Mouse (Mus musculus): ENCODE data around the gene Lrrc8c. TPM values are rescaled to one million over a fixed set of nuclear protein-coding genes. Genes with fewer than 3 reads are reported as not detected.

Gene Lrrc8c
- total RNA-seq (2022), result 10 to 100 TPM; 15.3 to 24.9 (median 23.1) TPM

DNA sequence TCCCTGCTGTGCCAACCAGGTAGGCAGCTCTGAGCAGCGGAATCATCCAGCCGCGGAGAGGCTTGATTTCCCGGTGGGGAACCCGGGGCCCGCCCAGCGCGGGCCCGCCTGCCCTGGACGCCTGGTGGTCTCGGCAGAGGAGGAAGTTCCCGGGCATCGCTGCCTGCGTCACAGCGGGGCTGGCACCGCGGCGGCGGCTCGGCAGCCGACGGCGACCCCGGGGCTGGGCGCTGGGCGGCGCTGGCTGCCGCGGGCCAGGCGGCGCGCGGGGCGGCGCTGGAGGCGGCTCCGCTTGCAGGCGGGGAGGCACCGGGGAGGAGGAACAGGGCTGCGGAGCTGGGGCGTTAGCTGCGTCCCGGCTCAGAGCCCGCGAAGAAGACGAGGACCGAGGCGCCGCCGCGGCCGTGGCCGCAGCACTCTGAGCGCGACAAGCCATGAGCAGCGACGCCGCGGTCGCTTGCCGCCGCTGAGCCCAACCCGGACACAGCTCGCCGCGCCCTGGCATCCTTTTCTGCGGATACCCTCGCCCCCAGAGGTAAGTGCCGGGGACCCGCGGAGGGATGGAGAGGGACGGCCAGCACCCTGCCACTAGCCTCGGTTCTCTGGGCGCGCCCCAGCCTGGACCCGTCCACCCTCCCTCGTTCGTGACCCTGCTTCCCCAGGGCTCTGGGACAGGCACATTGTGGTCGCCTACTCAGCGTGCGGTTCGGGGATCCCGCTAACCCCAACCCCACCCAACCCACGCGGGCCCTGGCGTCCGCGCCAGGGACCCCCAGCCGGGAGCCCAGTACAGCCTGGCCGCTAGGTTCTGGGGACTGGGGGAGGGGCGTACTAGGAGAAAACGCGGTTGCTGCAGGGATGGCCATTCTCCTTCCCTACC is at the start of gene Lrrc8c:
Gene Lrrc8c, plus strand, starts transcription at position 293 of the 880 bp plus-strand sequence.
- DNase-seq (ENCODE audit: low spot score), result peak; percentile 78

GRCm38 (mm10) chr5:105472983-105473705 is 46.0 kb upstream of the Lrrc8c start:
- no peak for DNase-seq (ENCODE audit: low spot score)

- DNase-seq (ENCODE audit: low spot score), result peak; percentile 48
These were observed 41.7 kb upstream of the Lrrc8c start for GRCm38 (mm10) chr5:105477527-105477926.

- no peak for DNase-seq (ENCODE audit: low spot score)
These were observed 39.5 kb upstream of the Lrrc8c start for GRCm38 (mm10) chr5:105479673-105480072.

DNA sequence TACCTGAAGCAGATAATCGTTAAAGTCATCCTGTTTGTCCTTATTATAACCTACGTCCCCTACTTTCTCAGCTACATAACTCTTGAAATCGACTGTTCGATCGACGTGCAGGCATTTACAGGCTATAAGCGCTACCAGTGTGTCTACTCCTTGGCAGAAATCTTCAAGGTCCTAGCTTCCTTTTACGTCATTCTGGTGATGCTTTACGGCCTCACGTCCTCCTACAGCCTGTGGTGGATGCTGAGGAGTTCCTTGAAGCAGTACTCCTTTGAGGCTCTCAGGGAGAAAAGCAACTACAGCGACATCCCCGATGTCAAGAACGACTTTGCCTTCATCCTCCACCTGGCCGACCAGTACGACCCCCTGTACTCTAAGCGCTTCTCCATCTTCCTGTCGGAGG is 38.6 kb upstream of the Lrrc8c start:
- no peak for DNase-seq (ENCODE audit: low spot score)

- DNase-seq (ENCODE audit: low spot score), result no peak
These were observed 35.6 kb upstream of the Lrrc8c start for GRCm38 (mm10) chr5:105483632-105484031.

DNA sequence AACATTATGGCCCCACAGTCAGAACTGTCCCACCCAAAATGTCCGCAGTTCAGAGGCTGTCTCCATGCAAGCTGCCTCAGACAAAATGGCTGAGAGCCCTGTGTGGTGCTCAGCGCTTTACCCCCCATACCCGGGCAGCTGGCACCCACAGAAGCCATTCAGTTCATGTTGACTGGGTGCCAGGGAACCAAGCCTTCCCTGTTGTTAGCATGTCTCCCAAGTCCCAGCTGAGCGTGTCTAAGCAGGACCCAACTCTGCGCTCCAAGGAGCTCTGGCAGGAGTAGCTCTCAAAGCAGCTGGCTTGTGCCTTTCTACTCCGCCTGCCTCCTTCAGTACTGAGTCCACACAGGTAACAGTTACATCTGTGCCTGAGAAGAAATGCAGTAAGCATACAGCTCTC is 34.9 kb upstream of the Lrrc8c start:
- DNase-seq (ENCODE audit: low spot score), result no peak

- no peak for DNase-seq (ENCODE audit: low spot score)
These were observed 34.3 kb upstream of the Lrrc8c start for GRCm38 (mm10) chr5:105484891-105485290.

DNA sequence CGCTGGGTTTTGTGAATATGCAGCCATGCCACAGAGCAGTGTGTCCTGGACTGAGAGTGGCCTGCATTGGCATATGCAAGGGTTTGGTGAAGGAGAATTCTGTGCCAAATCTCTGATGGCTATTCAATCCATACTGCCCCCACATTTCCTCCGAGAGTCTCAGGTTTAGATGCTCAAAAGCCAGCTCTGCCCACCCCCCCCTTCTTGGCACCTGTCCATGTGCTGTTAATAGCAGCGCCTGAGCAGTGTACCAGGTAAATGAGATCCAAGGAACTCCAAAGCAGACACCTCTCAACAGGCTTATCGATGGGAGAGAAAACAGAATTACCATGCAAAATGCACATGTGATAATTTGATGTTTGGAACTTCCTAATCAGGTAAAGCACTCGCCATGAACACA is 29.0 kb upstream of the Lrrc8c start:
- DNase-seq (ENCODE audit: low spot score), result no peak

- DNase-seq (ENCODE audit: low spot score), result no peak
These were observed 27.8 kb upstream of the Lrrc8c start for GRCm38 (mm10) chr5:105491389-105491788.

DNA sequence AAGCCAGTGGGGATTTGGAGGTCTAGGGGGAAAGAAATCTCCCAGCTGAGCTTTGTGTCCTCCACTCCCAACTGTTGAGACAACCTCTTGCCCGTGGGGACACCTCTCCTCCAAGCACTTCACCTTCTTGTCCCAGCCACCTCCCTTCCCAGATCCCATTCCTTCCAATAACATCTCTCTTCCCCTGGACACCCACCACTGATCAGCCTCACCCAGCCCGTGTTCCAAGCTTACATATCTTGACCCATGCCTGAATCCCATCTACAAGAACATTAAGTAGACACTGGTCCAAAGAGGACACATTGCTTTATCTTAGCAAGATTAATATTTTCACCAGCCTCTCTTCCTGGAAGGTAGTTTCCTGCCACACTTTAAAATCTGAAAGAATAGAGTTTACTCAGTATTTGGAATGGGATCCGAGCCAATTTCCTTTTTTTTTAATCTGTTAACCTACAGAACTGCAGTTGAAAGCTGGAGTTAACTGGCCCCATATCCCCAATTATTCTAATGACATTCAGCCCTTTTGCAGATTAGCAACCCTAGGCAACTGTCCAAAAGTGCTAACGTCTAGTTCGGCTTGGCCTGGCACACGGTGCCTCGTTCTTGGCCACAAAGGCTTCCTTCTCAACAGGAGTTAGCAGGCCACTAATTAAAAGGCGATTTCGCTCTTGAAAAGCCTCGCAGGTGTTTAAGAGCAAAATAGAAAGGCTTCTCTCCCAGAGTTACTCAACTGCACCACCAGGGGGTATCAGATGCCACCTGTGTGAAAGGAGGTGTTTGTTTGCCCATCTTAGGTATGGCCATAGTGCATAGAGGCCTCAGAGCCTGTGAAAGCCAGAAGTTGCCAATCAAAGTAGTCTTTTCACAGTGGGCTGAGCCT is 26.6 kb upstream of the Lrrc8c start:
- DNase-seq (ENCODE audit: low spot score), result no peak

GRCm38 (mm10) chr5:105493377-105493776 is 25.8 kb upstream of the Lrrc8c start:
- DNase-seq (ENCODE audit: low spot score), result no peak

GRCm38 (mm10) chr5:105494246-105494917 is 24.8 kb upstream of the Lrrc8c start:
- no peak for DNase-seq (ENCODE audit: low spot score)

DNA sequence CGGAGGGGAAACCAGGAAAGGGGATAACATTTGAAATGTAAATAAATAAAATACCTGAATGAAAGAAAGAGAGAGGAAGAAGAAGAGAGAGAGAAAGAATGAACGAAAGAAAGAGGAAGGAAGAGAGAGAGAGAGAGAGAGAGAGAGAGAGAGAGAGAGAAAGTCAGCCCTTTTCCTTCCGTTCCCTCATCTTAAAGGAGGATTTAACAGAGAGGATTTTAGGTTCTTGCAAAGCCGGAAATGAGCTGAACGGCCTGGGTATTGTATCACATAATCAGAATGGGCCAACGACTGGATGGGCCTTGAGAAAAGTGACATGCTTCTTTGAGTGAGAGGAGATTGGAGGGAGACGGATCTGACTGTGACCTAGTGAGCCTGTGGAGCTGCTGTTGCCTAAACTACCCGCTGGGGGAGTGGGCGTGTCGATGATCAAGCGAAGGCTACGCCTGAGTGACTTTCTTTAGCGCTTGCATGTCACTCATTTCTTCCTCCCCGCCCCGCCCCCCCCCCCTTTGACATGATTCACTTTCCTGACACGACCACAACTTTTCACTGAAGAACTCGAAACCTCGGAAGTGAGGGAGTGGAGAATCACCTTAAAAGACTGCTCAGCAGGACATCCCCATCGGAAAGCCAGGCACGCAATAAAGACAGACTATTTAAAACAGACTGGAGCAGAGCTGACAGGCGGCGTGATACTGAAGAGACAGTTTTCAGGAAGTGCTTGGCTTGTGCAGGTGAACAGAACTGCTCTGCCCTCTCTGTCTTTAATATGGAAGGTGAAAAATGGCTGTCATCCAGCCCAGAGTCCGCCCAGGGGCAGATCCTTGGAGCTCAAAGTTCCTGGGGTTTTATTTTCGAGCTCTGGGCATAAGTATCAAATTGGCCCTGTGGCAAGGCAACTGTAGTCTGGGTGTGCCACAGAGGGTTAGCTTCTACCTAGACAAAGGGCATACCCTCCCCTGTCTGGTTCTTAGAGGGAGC is 24.0 kb upstream of the Lrrc8c start:
- peak; percentile 78 for DNase-seq (ENCODE audit: low spot score)

DNA sequence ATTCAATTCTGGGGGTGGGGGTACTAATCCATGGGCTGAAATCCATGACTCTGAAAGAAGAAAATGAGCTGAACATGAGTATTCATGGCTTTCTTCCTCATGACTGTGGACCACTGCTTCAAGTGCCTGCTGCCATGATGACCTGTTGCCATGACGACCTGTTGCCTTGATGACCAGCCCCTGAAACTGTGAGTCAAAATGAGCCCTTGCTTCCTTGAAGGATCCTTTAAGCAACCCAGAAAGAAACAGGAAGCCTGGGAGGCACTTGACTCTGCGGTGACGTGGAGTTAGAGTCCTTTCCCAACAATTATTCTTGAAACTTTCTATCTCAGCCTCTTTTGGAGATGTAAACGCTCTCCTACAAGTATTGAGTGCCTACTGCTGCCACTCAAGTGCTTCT is 23.1 kb upstream of the Lrrc8c start:
- no peak for DNase-seq (ENCODE audit: low spot score)

DNA sequence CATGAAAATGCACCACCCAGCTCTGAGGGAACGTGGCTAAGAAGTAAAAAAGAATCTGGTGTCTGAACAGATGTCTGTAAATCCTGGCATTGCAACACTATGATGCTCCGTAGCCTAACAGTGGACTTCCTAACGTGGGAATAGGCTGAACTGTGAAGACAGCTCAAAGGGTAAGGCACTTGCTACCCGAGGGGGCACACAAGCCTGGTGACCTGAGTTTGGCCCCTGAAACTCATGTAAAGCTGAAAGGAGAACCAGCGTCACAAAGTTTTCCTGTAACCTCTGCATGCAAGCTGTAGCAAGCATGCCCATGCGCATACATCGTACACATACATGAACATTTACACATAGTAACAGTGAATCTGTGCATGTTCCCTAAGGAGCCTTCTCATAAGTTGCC is 22.6 kb upstream of the Lrrc8c start:
- DNase-seq (ENCODE audit: low spot score), result no peak

DNA sequence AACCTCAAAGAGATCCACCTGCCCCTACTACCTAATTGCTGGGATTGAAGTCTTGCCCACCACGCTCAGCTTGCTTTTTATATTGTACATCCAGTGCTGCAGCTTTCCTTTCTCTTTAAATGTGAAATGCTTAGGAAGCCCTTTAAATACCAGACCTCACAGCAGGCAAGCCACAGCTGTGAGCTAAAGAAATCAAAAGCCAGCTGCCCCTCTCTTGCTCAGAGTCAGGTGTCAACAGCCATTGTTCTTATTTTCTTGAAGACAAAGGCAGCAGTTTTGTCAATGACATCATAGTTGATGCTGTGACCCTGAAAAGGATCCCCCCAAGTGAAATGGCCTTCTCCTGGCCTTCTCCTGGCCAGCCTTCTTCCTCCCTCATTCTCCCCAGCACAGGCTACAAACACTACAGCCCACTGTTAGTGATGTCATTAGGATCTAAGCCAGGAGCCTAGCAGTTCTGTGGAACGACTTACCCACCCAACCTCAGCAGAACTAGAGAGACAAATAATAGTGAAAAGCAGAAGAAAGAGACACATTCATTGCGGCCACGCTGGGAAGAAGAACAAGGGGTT is 20.7 kb upstream of the Lrrc8c start:
- DNase-seq (ENCODE audit: low spot score), result no peak

GRCm38 (mm10) chr5:105499396-105499795 is 19.8 kb upstream of the Lrrc8c start:
- DNase-seq (ENCODE audit: low spot score), result no peak
